Mouse (Mus musculus): ENCODE results near the gene Stip1. TPM values are rescaled to one million over a fixed set of nuclear protein-coding genes. Genes with fewer than 3 reads are reported as not detected.
A peak's percentile ranks its signal among the peaks of the same experiment; 100 is the strongest.

Stip1 gene
- polyA plus RNA-seq, 1 experiment from 2014 or later: 294 TPM

DNA sequence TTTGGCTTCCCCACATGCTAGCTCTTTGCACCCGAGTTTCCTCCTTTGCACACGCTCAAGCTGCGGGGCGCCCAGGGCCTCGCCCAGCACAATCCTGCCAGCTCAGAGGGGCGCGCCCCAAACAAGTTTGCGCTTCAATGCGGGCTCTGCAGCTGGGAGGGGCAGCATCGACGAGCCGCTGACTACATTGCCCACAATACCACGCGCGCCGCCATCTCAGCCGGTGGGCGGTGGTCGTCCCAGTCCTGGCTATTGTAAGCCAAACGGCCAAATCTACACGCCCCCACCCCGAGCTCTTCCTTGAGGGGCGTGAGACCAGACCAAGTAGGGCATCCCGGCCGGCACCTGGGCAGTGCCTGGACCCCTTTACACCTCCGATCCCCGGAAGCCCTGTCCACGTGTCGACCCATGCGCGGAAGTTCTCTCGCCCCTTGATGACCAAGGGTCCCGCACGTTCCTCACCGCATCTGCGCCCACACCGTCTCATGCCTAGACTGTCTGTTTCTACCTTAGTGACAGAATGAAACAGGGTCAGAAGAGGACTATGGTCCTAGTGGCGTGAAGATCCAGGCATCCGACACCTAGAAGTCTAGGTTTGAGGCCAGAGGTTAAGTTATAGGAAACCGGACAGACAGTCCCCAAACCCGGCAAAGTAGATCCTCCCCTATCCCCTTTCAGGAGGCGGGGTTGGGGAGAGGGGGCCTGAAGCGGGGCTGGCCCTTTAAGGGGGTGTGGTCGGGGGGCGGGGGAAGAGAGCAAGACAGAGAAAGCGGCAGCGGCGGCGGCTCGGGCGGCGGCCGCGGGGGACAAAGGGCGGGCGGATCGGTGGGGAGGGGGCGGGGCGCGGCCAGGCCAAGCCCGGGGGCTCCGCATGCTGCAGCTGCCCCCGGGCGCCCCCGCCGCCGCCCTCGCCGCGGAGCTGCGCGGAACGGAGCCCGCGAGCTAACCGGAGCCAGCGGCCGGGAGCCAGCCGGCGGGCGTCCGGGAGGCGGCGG lies 65.3 kb downstream of the Stip1 start, which contains the start of gene Ppp1r14b:
Gene Ppp1r14b (plus strand): TSS at position 758 of the 995 bp plus-strand sequence.
- peak; percentile 61 for ATAC-seq (ENCODE audit: low FRiP score, low read depth)
- Histone ChIP-seq H3K9me3 (no peaks in the 10 kb centered on the region), H3K27me3 (replicated peaks) (peaks cover 3% of the 10 kb centered on the region; the same call in 1 of the 2 replicates), H3K4me2 (replicated peaks) (peak within 1 kb of the TSS; percentile 76), H3K4me3 (peak within 1 kb of the TSS; percentile 67), H3K9ac (peak within 1 kb of the TSS; percentile 89), H3K4me1 (peaks cover 62% of the 10 kb centered on the region), H3K27ac (peak within 1 kb of the TSS; percentile 84), H3K36me3 (peaks cover 19% of the 10 kb centered on the region)
- under 1% methylated on average over 70 of the region's 84 CpGs for WGBS

- 30% methylated on average over 12 of the region's 12 CpGs for WGBS
- Histone ChIP-seq H3K9ac (peak overlapping the region; percentile 89), H3K4me1 (peaks cover 60% of the 10 kb centered on the region), H3K27me3 (replicated peaks) (peaks cover 9% of the 10 kb centered on the region), H3K27ac (no peak overlapping the region), H3K36me3 (peaks cover 19% of the 10 kb centered on the region), H3K4me3 (peak overlapping the region; percentile 67), H3K4me2 (replicated peaks) (peak overlapping the region; percentile 76), H3K9me3 (no peaks in the 10 kb centered on the region)
- no peak for ATAC-seq (ENCODE audit: low FRiP score, low read depth)
These were observed 66.1 kb downstream of the Stip1 start for GRCm38 (mm10) chr19:6973581-6974190.

DNA sequence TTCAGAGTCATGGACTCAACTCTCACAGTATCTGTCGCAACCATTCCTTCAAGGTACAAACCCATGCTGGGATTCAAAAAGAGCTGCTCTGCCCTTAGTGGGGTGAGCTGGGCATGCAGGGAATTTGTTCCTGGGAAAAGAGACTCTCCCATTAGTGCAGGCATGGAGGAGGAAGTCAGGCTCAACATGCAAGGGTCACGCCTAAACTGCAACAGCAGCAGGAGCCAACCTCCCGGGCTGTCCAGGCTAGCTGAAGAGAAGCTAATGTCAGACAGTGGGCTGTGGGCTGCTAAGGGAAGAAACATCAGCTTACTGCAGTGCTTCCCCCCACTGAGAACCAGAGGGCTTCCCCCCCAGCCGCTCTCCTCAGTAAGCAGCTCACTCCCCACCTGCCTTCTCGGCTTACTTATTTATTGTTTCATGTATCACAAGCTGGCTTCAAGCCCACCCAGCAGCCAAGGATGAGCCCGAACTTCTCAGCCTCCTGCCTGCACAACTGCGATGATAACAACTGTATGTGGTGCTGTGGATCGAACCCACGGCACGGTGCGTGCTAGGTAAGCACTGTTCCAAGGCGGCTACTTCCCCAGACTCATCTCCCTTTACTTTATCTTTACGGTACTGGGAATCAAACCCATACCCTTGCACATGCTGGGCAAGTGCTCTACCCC lies 67.4 kb downstream of the Stip1 start:
- no peak overlapping the region for H3K4me2 ChIP-seq (replicated peaks)
- no peak overlapping the region for H3K27ac ChIP-seq
- H3K4me1 ChIP-seq: peaks cover 54% of the 10 kb centered on the region
- no peak for ATAC-seq (ENCODE audit: low FRiP score, low read depth)
- WGBS: 86% methylated on average over 13 of the region's 13 CpGs
- no peak overlapping the region for H3K9ac ChIP-seq
- H3K36me3 ChIP-seq: peaks cover 6% of the 10 kb centered on the region
- no peaks in the 10 kb centered on the region for H3K9me3 ChIP-seq
- peaks cover 15% of the 10 kb centered on the region for H3K27me3 ChIP-seq (replicated peaks)
- H3K4me3 ChIP-seq: no peak overlapping the region

DNA sequence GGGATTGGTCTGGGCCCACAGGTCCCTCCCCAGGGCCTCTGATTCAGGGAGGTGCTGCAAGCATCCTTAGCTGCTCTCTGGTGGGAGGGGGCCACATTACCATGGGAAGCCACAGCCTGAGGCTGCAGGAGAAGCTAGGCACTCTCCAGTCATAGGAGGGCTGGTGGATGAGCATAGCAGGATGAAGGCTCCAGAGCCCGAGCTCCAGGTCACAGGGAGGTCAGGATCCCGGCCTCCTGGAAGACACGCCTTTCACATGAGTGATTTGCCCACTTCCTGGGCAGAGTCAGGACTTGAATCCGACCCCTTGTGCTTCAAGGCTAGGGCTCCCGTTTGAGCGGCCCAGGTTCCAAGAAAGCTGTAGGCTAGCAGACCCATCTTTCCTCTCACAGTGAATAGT lies 68.1 kb downstream of the Stip1 start:
- 0 out of 2 replicates have a peak overlapping the region, but pooled peaks have one; percentile 21 for H3K9ac ChIP-seq
- no peak overlapping the region for H3K27ac ChIP-seq
- 0 out of 2 replicates have a peak, but pooled peaks cover under 1% of the 10 kb centered on the region for H3K36me3 ChIP-seq
- 22% methylated on average over 6 of the region's 6 CpGs for WGBS
- H3K4me3 ChIP-seq: no peak overlapping the region
- no peaks in the 10 kb centered on the region for H3K9me3 ChIP-seq
- ATAC-seq (ENCODE audit: low FRiP score, low read depth): no peak
- 0 out of 2 replicates have a peak overlapping the region, but pooled peaks have one; percentile 7 for H3K4me2 ChIP-seq (replicated peaks)
- peaks cover 48% of the 10 kb centered on the region for H3K4me1 ChIP-seq
- peaks cover 15% of the 10 kb centered on the region for H3K27me3 ChIP-seq (replicated peaks)

Other genes starting within 250 kb of the Stip1 start
- 8.5 and 9.3 TPM in 2 replicates for gene Rps6ka4, start 199.3 kb downstream of the Stip1 start, polyA plus RNA-seq (2016; fragmentation: Nextera tagmentation; extraction: Ambion mirVana)
- 0.59 and 1.6 TPM in 2 replicates for gene Ccdc88b, start 181.8 kb downstream of the Stip1 start, polyA plus RNA-seq (2016; fragmentation: Nextera tagmentation; extraction: Ambion mirVana)
- gene Trmt112, start 130.3 kb downstream of the Stip1 start, polyA plus RNA-seq (2016; fragmentation: Nextera tagmentation; extraction: Ambion mirVana): 123 and 125 TPM in 2 replicates
- gene Prdx5, start 129.9 kb downstream of the Stip1 start, polyA plus RNA-seq (2016; fragmentation: Nextera tagmentation; extraction: Ambion mirVana): 198 and 214 TPM in 2 replicates
- gene Esrra, start 118.2 kb downstream of the Stip1 start, polyA plus RNA-seq (2016; fragmentation: Nextera tagmentation; extraction: Ambion mirVana): 17.5 and 20.4 TPM in 2 replicates
- 0.91 and 2.0 TPM in 2 replicates for gene Catsperz, start 114.6 kb downstream of the Stip1 start, polyA plus RNA-seq (2016; fragmentation: Nextera tagmentation; extraction: Ambion mirVana)
- 0.50 and 1.1 TPM in 2 replicates for gene Kcnk4, start 105.5 kb downstream of the Stip1 start, polyA plus RNA-seq (2016; fragmentation: Nextera tagmentation; extraction: Ambion mirVana)
- 71.9 and 73.8 TPM in 2 replicates for gene Bad, start 98.1 kb downstream of the Stip1 start, polyA plus RNA-seq (2016; fragmentation: Nextera tagmentation; extraction: Ambion mirVana)
- 43.9 and 45.6 TPM in 2 replicates for gene Gpr137, start 97.5 kb downstream of the Stip1 start, polyA plus RNA-seq (2016; fragmentation: Nextera tagmentation; extraction: Ambion mirVana)
- 324 and 325 TPM in 2 replicates for gene Ppp1r14b, start 65.0 kb downstream of the Stip1 start, polyA plus RNA-seq (2016; fragmentation: Nextera tagmentation; extraction: Ambion mirVana)
- 25.7 and 33.4 TPM in 2 replicates for gene Plcb3, start 63.5 kb downstream of the Stip1 start, polyA plus RNA-seq (2016; fragmentation: Nextera tagmentation; extraction: Ambion mirVana)
- gene Fkbp2, start 59.5 kb downstream of the Stip1 start, polyA plus RNA-seq (2016; fragmentation: Nextera tagmentation; extraction: Ambion mirVana): 90.2 and 93.0 TPM in 2 replicates
- 33.7 and 37.8 TPM in 2 replicates for gene Vegfb, start 52.3 kb downstream of the Stip1 start, polyA plus RNA-seq (2016; fragmentation: Nextera tagmentation; extraction: Ambion mirVana)
- gene Dnajc4, start 47.4 kb downstream of the Stip1 start, polyA plus RNA-seq (2016; fragmentation: Nextera tagmentation; extraction: Ambion mirVana): 22.0 and 22.9 TPM in 2 replicates
- 19.5 and 25.2 TPM in 2 replicates for gene Nudt22, start 43.9 kb downstream of the Stip1 start, polyA plus RNA-seq (2016; fragmentation: Nextera tagmentation; extraction: Ambion mirVana)
- 12.7 and 13.7 TPM in 2 replicates for gene Trpt1, start 43.8 kb downstream of the Stip1 start, polyA plus RNA-seq (2016; fragmentation: Nextera tagmentation; extraction: Ambion mirVana)
- 6.5 and 6.9 TPM in 2 replicates for gene Fermt3, start 20.5 kb downstream of the Stip1 start, polyA plus RNA-seq (2016; fragmentation: Nextera tagmentation; extraction: Ambion mirVana)
- 3.4 and 5.2 TPM in 2 replicates for gene Macrod1, start 16.8 kb upstream of the Stip1 start, polyA plus RNA-seq (2016; fragmentation: Nextera tagmentation; extraction: Ambion mirVana)
- 7.0 and 9.9 TPM in 2 replicates for gene Flrt1, start 65.8 kb upstream of the Stip1 start, polyA plus RNA-seq (2016; fragmentation: Nextera tagmentation; extraction: Ambion mirVana)
- gene Otub1, start 166.3 kb upstream of the Stip1 start, polyA plus RNA-seq (2016; fragmentation: Nextera tagmentation; extraction: Ambion mirVana): 244 and 249 TPM in 2 replicates
- 822 and 941 TPM in 2 replicates for gene Cox8a, start 177.6 kb upstream of the Stip1 start, polyA plus RNA-seq (2016; fragmentation: Nextera tagmentation; extraction: Ambion mirVana)
- 74.0 and 76.0 TPM in 2 replicates for gene Naa40, start 201.2 kb upstream of the Stip1 start, polyA plus RNA-seq (2016; fragmentation: Nextera tagmentation; extraction: Ambion mirVana)
- 75.5 and 84.8 TPM in 2 replicates for gene Rcor2, start 227.4 kb upstream of the Stip1 start, polyA plus RNA-seq (2016; fragmentation: Nextera tagmentation; extraction: Ambion mirVana)

All from neural tube, embryonic 12.5 days (tissue).